Mouse (Mus musculus) embryonic facial prominence, embryonic 15.5 days (tissue): ENCODE results near the gene Gjb5. TPM values are rescaled to one million over a fixed set of nuclear protein-coding genes. Genes with fewer than 3 reads are reported as not detected.

Experiments used
- ATAC-seq: fragments of 200-750 bp; cut with Nextera tagmentation; 2 replicates; pipeline ENCODE4 v1.8.0; 2017; ENCODE audit warnings: low read depth, moderate TSS enrichment; ENCODE audit not compliant: insufficient number of reproducible peaks, low FRiP score, low TSS enrichment
- H3K27ac ChIP-seq: fragments of 300-500 bp; sonication (generic); replicated peaks from 2 replicates; pipeline ENCODE4 v1.5.1; 2015; ENCODE audit warnings: mild to moderate bottlenecking, inconsistent platforms
- H3K27me3 ChIP-seq: fragments of 300-500 bp; sonication (generic); 2 replicates; pipeline ENCODE4 v1.6.1; 2015; ENCODE audit warnings: inconsistent platforms
- H3K36me3 ChIP-seq: fragments of 300-500 bp; sonication (generic); 2 replicates; pipeline ENCODE4 v1.6.1; 2015; ENCODE audit warnings: mild to moderate bottlenecking, inconsistent platforms
- H3K4me1 ChIP-seq: fragments of 300-500 bp; sonication (generic); 2 replicates; pipeline ENCODE4 v1.6.1; 2015; ENCODE audit warnings: inconsistent platforms
- H3K4me2 ChIP-seq: fragments of 300-500 bp; sonication (generic); replicated peaks from 2 replicates; pipeline ENCODE4 v1.6.1; 2015; ENCODE audit warnings: mild to moderate bottlenecking, inconsistent platforms
- H3K4me3 ChIP-seq: fragments of 300-500 bp; sonication (generic); replicated peaks from 2 replicates; pipeline ENCODE4 v1.5.1; 2015; ENCODE audit warnings: mild to moderate bottlenecking, inconsistent platforms
- H3K9ac ChIP-seq: fragments of 300-500 bp; sonication (generic); 2 replicates; pipeline ENCODE4 v1.6.1; 2015; ENCODE audit warnings: inconsistent platforms
- H3K9me3 ChIP-seq: fragments of 300-500 bp; sonication (generic); replicated peaks from 2 replicates; pipeline ENCODE4 v1.6.1; 2016; ENCODE audit warnings: inconsistent platforms
- WGBS: fragments of 180-500 bp; shearing (Covaris S2); methylation state at CpG from one replicate; pipeline ENCODE4 v1.1.7; 2015; 5-methylcytosine and 5-hydroxymethylcytosine counted together
- polyA plus RNA-seq: library from polyadenylated mRNA; unstranded; fragments of >200 nt; fragmentation: Nextera tagmentation; extraction: Ambion mirVana; gene quantifications from 2 replicates; pipeline ENCODE4 v1.2.1, GENCODE M21; 2015

The Gjb5 gene
- polyA plus RNA-seq, 1 experiment from 2014 or later: 2.3 TPM

DNA sequence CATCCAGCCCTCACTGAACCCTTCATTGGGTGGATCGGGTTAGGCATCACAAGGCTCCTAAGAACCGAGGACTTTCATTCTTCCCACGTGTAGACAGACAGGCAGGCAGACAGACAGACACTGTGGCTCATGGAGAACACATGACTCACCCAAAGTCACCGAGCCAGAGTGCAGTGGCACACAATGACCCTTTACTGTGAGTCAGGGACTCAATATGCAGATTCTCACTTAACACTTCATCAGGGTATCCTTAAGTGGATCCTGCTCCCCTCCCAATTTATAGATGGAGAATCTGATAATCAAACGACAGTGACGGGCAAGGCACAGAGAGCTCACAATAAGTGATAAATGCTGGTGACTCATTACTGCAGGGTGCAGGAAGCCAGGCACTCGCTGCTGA, 30.7 kb downstream of the Gjb5 start:
- 57% methylated on average over 7 of the region's 7 CpGs for WGBS

DNA sequence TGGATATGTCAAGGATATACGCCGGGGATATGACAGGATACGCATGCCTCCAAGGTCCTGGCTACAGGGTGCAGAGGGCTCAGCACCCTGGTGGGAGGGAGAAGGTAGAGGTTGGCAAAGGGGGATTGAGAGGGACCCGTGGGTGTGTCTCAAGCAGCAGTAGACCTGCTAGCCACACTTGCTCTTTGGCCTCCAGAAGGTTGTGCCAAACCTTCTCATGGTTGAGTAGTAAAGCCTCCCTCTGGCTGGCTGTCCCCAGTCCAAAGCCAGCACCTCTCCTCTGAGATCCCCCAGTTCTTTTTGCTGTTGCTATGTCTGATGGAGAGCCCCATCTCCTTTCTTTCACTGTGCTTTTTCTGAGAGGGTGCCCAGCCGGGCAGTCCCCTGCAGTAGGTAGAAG, 32.7 kb downstream of the Gjb5 start:
- H3K4me2 ChIP-seq: no peak overlapping the region
- peaks cover 14% of the 10 kb centered on the region for H3K4me1 ChIP-seq
- H3K4me3 ChIP-seq: no peak overlapping the region
- 87% methylated on average over 5 of the region's 5 CpGs for WGBS
- no peak overlapping the region for H3K9ac ChIP-seq
- H3K9me3 ChIP-seq: no peaks in the 10 kb centered on the region
- no peak overlapping the region for H3K27ac ChIP-seq
- H3K27me3 ChIP-seq: peaks cover 31% of the 10 kb centered on the region
- ATAC-seq: no peak
- H3K36me3 ChIP-seq: no peaks in the 10 kb centered on the region

More for the DNA sequence above, 30.7 kb downstream of the Gjb5 start:
- H3K36me3 ChIP-seq: no peaks in the 10 kb centered on the region
- H3K4me2 ChIP-seq: no peak overlapping the region
- peaks cover 24% of the 10 kb centered on the region for H3K4me1 ChIP-seq
- ATAC-seq: no peak
- H3K9me3 ChIP-seq: no peaks in the 10 kb centered on the region
- no peak overlapping the region for H3K27ac ChIP-seq
- peaks cover 51% of the 10 kb centered on the region for H3K27me3 ChIP-seq
- H3K4me3 ChIP-seq: no peak overlapping the region
- no peak overlapping the region for H3K9ac ChIP-seq

DNA sequence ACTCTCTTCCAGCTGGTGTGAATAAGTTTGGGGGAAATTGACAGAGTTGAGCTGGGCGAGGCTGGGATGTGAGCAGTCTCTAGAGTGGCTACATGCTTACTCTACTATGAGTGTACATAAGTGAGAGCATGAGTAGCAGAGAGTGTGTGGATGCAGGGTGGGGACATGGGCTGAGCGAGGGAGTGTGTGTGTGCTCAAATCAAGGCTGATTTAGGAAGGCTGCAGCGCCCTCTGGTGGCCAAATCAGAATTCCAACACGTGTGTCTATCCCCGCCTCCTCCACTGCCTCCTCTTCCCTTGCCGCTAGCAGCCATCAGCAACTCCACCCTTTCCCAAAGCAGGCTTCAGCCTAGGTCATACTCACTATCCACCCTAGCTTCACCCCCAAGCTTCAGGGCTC, 33.2 kb downstream of the Gjb5 start:
- Histone ChIP-seq H3K9me3 (no peaks in the 10 kb centered on the region), H3K4me3 (no peak overlapping the region), H3K4me1 (peaks cover 9% of the 10 kb centered on the region; the same call in 1 of the 2 replicates), H3K27me3 (peaks cover 26% of the 10 kb centered on the region), H3K9ac (no peak overlapping the region), H3K4me2 (no peak overlapping the region), H3K27ac (no peak overlapping the region), H3K36me3 (no peaks in the 10 kb centered on the region)
- WGBS: 9% methylated on average over 6 of the region's 6 CpGs
- ATAC-seq: peak; percentile 40; the same call in 1 of the 2 replicates

DNA sequence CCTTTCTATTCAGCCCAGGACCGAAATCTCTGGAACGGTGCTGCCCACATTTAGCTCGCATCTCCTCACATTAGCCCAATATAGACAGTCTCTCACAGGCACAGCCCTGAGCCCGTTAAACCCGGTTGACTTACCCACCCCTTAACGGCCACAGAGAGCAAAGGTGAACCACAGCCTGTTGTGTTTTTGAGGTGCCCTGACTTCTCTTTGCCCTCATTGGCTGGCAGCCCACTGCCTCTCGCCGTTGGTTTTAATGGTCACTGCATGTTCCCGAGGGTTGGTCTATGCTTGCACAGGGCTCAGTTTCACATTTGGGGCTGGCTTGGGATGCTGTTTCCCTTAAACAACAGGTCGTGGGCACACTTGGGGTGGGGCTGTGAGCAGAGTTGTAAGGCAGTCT, 33.7 kb downstream of the Gjb5 start:
- H3K4me2 ChIP-seq: no peak overlapping the region
- H3K9me3 ChIP-seq: no peaks in the 10 kb centered on the region
- WGBS: 76% methylated on average over 10 of the region's 10 CpGs
- H3K4me1 ChIP-seq: peaks cover 4% of the 10 kb centered on the region; the same call in 1 of the 2 replicates
- H3K36me3 ChIP-seq: no peaks in the 10 kb centered on the region
- ATAC-seq: no peak
- no peak overlapping the region for H3K4me3 ChIP-seq
- H3K9ac ChIP-seq: no peak overlapping the region
- peaks cover 22% of the 10 kb centered on the region for H3K27me3 ChIP-seq
- no peak overlapping the region for H3K27ac ChIP-seq

DNA sequence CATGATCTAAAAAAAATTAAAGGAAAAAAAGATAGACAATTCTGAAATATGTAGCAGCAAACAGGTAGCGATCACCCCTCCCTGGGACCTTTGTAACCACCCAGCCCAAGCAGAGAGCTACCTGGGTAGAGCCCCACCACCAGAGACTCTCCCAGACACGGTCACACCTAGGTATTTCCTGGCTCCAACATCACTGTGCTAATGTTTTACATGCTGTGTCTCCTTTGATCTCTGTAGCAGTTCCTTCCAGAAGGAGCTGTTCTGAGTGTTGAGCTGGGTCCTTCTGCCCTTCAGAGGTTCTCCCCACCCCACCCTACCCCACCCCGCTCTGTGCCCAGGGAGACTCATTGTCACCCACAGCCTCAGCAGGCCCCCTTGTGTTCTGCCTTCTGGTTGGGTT, 34.3 kb downstream of the Gjb5 start:
- no peak overlapping the region for H3K4me3 ChIP-seq
- H3K27me3 ChIP-seq: peaks cover 16% of the 10 kb centered on the region
- no peaks in the 10 kb centered on the region for H3K4me1 ChIP-seq
- ATAC-seq: no peak
- no peak overlapping the region for H3K27ac ChIP-seq
- H3K4me2 ChIP-seq: no peak overlapping the region
- no peaks in the 10 kb centered on the region for H3K36me3 ChIP-seq
- H3K9ac ChIP-seq: no peak overlapping the region
- no peaks in the 10 kb centered on the region for H3K9me3 ChIP-seq
- 78% methylated on average over 3 of the region's 3 CpGs for WGBS

DNA sequence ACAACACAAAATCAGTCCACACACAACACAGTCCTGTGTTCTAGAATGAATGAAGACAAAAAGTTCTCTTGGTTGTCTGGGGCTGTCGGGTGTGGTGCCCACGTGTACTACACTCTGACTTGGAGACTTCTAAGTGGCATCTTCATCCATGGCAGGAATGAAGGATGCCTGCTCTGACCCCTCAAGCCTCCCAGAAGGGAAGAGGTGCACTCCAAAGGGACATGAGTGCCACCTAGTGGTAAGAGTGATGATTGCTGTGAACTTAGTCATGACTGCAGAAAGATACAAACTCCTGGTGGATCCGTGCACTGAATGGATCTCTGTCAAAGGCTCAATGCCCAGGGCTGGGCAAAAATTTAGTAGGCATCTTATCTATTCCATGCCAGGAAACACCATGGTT, 38.4 kb downstream of the Gjb5 start:
- WGBS: 4% methylated on average over 3 of the region's 3 CpGs
- ATAC-seq: no peak; the same call in 1 of the 2 replicates
- no peaks in the 10 kb centered on the region for H3K4me1 ChIP-seq
- no peak overlapping the region for H3K27ac ChIP-seq
- no peaks in the 10 kb centered on the region for H3K9me3 ChIP-seq
- H3K4me3 ChIP-seq: no peak overlapping the region
- no peak overlapping the region for H3K4me2 ChIP-seq
- H3K36me3 ChIP-seq: no peaks in the 10 kb centered on the region
- H3K27me3 ChIP-seq: no peaks in the 10 kb centered on the region
- H3K9ac ChIP-seq: no peak overlapping the region

DNA sequence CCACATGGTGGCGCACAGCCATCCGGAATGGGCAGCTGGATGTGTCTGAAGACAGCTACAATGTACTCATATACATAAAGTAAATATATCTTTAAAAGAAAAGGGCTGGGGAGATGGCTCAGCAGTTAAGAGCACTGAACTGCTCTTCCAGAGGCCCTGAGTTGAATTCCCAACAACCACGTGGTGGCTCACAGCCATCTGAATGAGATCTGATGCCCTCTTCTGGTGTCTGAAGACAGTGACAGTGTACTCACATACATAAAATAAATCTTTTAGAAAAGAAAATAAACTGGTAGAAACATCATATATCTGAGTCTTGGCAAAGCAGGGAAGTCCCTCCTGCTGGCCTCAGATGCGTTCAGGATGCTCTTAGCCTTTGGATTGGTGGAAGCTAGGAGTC, 40.8 kb downstream of the Gjb5 start:
- no peak overlapping the region for H3K9ac ChIP-seq
- no peaks in the 10 kb centered on the region for H3K9me3 ChIP-seq
- H3K27ac ChIP-seq: no peak overlapping the region
- H3K36me3 ChIP-seq: no peaks in the 10 kb centered on the region
- no peak overlapping the region for H3K4me2 ChIP-seq
- H3K4me1 ChIP-seq: peaks cover 19% of the 10 kb centered on the region
- no peak for ATAC-seq
- H3K27me3 ChIP-seq: peaks cover 9% of the 10 kb centered on the region; the same call in 1 of the 2 replicates
- 58% methylated on average over 4 of the region's 4 CpGs for WGBS
- H3K4me3 ChIP-seq: no peak overlapping the region

DNA sequence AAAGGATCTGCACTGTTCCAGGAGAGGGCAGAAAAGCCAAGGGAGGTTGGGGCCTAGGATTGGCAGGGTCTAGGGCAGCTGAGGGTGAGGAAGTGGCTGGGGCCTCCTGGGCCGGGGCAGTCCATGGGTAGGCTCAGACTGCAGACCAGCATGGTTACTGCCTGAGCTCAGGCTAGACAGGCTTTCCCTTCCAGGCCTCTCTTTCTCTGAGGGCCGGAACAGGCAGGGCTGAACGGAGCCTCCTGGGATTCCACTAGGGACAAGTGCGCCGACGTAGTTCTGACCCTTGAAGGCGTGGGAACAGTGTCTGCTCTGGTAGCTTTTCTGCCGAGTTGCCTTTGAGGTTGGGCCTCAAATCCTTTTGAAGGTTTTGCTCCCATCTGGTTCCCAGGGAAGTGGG, 42.2 kb downstream of the Gjb5 start:
- Histone ChIP-seq H3K4me3 (no peak overlapping the region), H3K9me3 (no peaks in the 10 kb centered on the region), H3K4me1 (peaks cover 19% of the 10 kb centered on the region), H3K27me3 (peaks cover 16% of the 10 kb centered on the region; the same call in 1 of the 2 replicates), H3K4me2 (no peak overlapping the region), H3K9ac (no peak overlapping the region), H3K27ac (no peak overlapping the region), H3K36me3 (no peaks in the 10 kb centered on the region)
- 81% methylated on average over 8 of the region's 8 CpGs for whole genome bisulfite sequencing
- no peak; the same call in 1 of the 2 replicates for ATAC-seq

DNA sequence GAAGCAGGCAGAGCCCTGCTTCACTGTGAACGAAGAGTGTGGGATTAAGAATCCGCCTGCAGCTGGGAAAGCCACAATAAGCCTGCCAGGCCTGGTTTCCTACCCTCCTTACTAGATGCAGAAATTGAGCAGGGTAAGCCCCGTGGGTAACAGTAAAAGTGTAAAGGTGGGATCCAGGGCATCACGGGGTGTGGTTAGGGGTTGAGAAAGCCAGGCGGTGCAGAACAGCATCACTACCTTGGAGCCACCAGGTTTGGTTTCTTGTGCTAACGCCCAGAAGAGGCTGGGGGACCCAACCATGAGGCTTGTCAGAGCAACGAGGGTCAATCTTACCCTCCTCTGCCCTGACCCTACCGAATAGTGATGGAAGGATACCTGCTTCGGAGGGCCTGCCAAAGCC, 43.4 kb downstream of the Gjb5 start:
- H3K27me3 ChIP-seq: peaks cover 16% of the 10 kb centered on the region; the same call in 1 of the 2 replicates
- peak overlapping the region; percentile 95; the same call in 1 of the 2 replicates for H3K4me2 ChIP-seq
- ATAC-seq: no peak
- H3K4me1 ChIP-seq: peaks cover 19% of the 10 kb centered on the region
- no peak overlapping the region for H3K4me3 ChIP-seq
- 43% methylated on average over 9 of the region's 9 CpGs for whole genome bisulfite sequencing
- no peaks in the 10 kb centered on the region for H3K36me3 ChIP-seq
- H3K9me3 ChIP-seq: no peaks in the 10 kb centered on the region
- peak overlapping the region; percentile 39; the same call in 1 of the 2 replicates for H3K9ac ChIP-seq
- H3K27ac ChIP-seq: no peak overlapping the region

DNA sequence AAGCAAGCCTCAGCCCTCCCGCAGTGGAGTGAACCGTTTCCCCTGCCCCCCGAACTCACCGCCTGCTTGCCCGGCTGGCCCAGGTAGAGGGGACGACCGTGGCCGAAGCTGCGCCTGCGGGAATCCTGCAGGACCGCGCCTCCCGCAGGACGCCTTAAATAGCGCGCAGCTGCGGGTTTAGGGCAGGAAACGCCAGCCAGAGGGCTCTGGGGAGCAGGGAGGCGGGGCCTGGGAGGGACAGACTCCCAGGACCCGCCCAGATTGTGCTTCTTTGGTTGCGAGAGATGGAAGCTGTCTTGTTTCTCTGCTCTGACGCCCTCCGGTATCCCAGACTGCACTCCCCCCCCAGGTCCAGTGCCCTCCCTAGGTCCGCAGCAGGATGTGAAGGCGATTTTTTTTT, 44.1 kb downstream of the Gjb5 start, which contains the start of gene Gja4:
TSS of gene Gja4 (minus strand) at position 179 of the 400 bp plus-strand sequence.
- ATAC-seq: peak; percentile 73
- Histone ChIP-seq H3K4me3 (peak within 1 kb of the TSS; percentile 52), H3K36me3 (no peaks in the 10 kb centered on the region), H3K27me3 (peaks cover 16% of the 10 kb centered on the region; the same call in 1 of the 2 replicates), H3K27ac (no peak within 1 kb of the TSS), H3K9me3 (no peaks in the 10 kb centered on the region), H3K4me1 (peaks cover 19% of the 10 kb centered on the region), H3K9ac (peak within 1 kb of the TSS; percentile 39), H3K4me2 (peak within 1 kb of the TSS; percentile 95)
- 0% methylated on average over 25 of the region's 25 CpGs for WGBS

DNA sequence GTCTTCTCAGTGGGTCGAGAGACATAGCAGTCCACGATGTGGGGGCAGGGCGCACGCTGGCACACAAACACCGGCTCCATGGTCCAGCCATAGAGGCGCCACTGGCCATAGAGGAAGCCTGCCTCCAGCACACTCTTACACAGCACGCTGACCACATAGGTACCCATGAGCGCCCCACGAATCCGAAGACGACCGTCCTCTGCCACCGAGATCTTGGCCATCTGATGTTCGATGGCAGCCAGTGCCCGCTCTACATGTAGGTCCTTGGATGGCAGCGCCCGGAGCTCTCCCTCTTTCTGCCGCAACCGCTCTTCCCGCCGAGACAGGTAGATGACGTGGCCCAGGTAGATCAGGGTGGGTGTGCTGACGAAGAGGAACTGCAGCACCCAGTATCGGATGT, 45.6 kb downstream of the Gjb5 start:
- ATAC-seq: no peak
- Histone ChIP-seq H3K27ac (no peak overlapping the region), H3K36me3 (no peaks in the 10 kb centered on the region), H3K4me2 (no peak overlapping the region), H3K9me3 (no peaks in the 10 kb centered on the region), H3K27me3 (peaks cover 16% of the 10 kb centered on the region; the same call in 1 of the 2 replicates), H3K4me1 (peaks cover 19% of the 10 kb centered on the region), H3K9ac (no peak overlapping the region), H3K4me3 (no peak overlapping the region)
- 74% methylated on average over 24 of the region's 24 CpGs for WGBS

DNA sequence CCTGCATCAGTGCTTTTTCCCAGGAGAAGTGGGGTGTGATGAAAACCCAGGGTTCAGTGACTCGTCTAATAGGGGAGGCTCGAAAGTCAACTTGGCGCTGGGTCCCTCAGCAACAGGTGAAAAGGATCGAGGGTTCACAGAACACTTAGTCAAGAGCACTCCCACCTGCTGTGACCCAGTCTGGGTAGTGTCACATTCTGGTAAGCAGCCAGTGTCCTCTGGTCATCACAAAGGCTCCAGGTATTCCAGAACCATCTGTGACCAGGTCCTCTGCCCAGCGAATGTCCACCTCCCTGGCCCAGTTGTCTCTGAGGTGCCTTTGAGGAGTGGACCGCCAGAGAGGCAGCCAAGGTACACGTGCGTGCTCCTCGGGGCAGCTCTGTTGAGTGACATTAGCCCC, 46.4 kb downstream of the Gjb5 start:
- Histone ChIP-seq H3K36me3 (no peaks in the 10 kb centered on the region), H3K4me3 (no peak overlapping the region), H3K9ac (no peak overlapping the region), H3K27ac (no peak overlapping the region), H3K4me2 (no peak overlapping the region), H3K9me3 (no peaks in the 10 kb centered on the region), H3K4me1 (peaks cover 19% of the 10 kb centered on the region), H3K27me3 (peaks cover 16% of the 10 kb centered on the region; the same call in 1 of the 2 replicates)
- no peak for ATAC-seq
- WGBS: 65% methylated on average over 9 of the region's 9 CpGs
